Mouse (Mus musculus): ENCODE results near the gene Pes1. TPM values are rescaled to one million over a fixed set of nuclear protein-coding genes. Genes with fewer than 3 reads are reported as not detected.

Gene Pes1
- polyA plus RNA-seq (2015; fragmentation: Nextera tagmentation; extraction: Ambion mirVana), result 32.4 and 37.9 TPM in 2 replicates

GRCm38 (mm10) chr11:3963610-3964415, at the start of gene Pes1:
Gene Pes1, plus strand, starts transcription at chr11:3963975.
- Histone ChIP-seq H3K4me3 (ENCODE audit: low read depth, low read length) (peak within 1 kb of the TSS; percentile 80), H3K27ac (ENCODE audit: low read length) (peak within 1 kb of the TSS; percentile 56), H3K9ac (ENCODE audit: low read depth, low read length) (peak within 1 kb of the TSS; percentile 69), H3K9me3 (replicated peaks; ENCODE audit: control insufficient read depth, low read length) (no peaks in the 10 kb centered on the region), H3K27me3 (ENCODE audit: control insufficient read depth, insufficient read depth, low read depth, low read length) (no peaks in the 10 kb centered on the region), H3K36me3 (ENCODE audit: control insufficient read depth, insufficient read depth) (peaks cover 4% of the 10 kb centered on the region; the same call in 1 of the 2 replicates), H3K4me2 (ENCODE audit: low read depth, low read length) (peak within 1 kb of the TSS; percentile 70), H3K4me1 (ENCODE audit: control insufficient read depth, low read depth, low read length) (peaks cover 7% of the 10 kb centered on the region)
- under 1% methylated on average over 31 of the region's 31 CpGs for WGBS (ENCODE audit: insufficient replicate concordance)
- peak; percentile 91 for ATAC-seq (ENCODE audit: low read depth)

GRCm38 (mm10) chr11:3914109-3914840, 49.5 kb upstream of the Pes1 start, which contains the start of gene Slc35e4:
Gene Slc35e4, minus strand, starts transcription at chr11:3914664.
- WGBS (ENCODE audit: insufficient replicate concordance), result under 1% methylated on average over 28 of the region's 28 CpGs
- Histone ChIP-seq H3K4me2 (ENCODE audit: low read depth, low read length) (peak within 1 kb of the TSS; percentile 73), H3K27ac (ENCODE audit: low read length) (no peak within 1 kb of the TSS; the same call in 1 of the 2 replicates)

GRCm38 (mm10) chr11:3918738-3919137, 45.0 kb upstream of the Pes1 start:
- no peak overlapping the region for H3K4me2 ChIP-seq (ENCODE audit: low read depth, low read length)
- H3K9me3 ChIP-seq (replicated peaks; ENCODE audit: control insufficient read depth, low read length), result no peaks in the 10 kb centered on the region
- ATAC-seq (ENCODE audit: low read depth), result no peak
- H3K4me3 ChIP-seq (ENCODE audit: low read depth, low read length), result no peak overlapping the region
- H3K4me1 ChIP-seq (ENCODE audit: control insufficient read depth, low read depth, low read length), result peaks cover 7% of the 10 kb centered on the region
- H3K36me3 ChIP-seq (ENCODE audit: control insufficient read depth, insufficient read depth), result no peaks in the 10 kb centered on the region; the same call in 1 of the 2 replicates
- WGBS (ENCODE audit: insufficient replicate concordance), result 49% methylated on average over 1 of the region's 1 CpGs
- no peak overlapping the region for H3K27ac ChIP-seq (ENCODE audit: low read length)
- H3K27me3 ChIP-seq (ENCODE audit: control insufficient read depth, insufficient read depth, low read depth, low read length), result peaks cover 7% of the 10 kb centered on the region
- no peak overlapping the region for H3K9ac ChIP-seq (ENCODE audit: low read depth, low read length)

More at GRCm38 (mm10) chr11:3914109-3914840, 49.5 kb upstream of the Pes1 start, which contains the start of gene Slc35e4:
- Histone ChIP-seq H3K27me3 (ENCODE audit: control insufficient read depth, insufficient read depth, low read depth, low read length) (peaks cover 27% of the 10 kb centered on the region), H3K36me3 (ENCODE audit: control insufficient read depth, insufficient read depth) (no peaks in the 10 kb centered on the region), H3K4me3 (ENCODE audit: low read depth, low read length) (peak within 1 kb of the TSS; percentile 59), H3K4me1 (ENCODE audit: control insufficient read depth, low read depth, low read length) (peaks cover 9% of the 10 kb centered on the region), H3K9me3 (replicated peaks; ENCODE audit: control insufficient read depth, low read length) (no peaks in the 10 kb centered on the region), H3K9ac (ENCODE audit: low read depth, low read length) (peak within 1 kb of the TSS; percentile 25; the same call in 1 of the 2 replicates)
- ATAC-seq (ENCODE audit: low read depth), result peak; percentile 35

- Histone ChIP-seq H3K9ac (ENCODE audit: low read depth, low read length) (no peak overlapping the region), H3K36me3 (ENCODE audit: control insufficient read depth, insufficient read depth) (no peaks in the 10 kb centered on the region; the same call in 1 of the 2 replicates), H3K27ac (ENCODE audit: low read length) (no peak overlapping the region), H3K4me3 (ENCODE audit: low read depth, low read length) (no peak overlapping the region), H3K4me1 (ENCODE audit: control insufficient read depth, low read depth, low read length) (no peaks in the 10 kb centered on the region), H3K9me3 (replicated peaks; ENCODE audit: control insufficient read depth, low read length) (no peaks in the 10 kb centered on the region), H3K4me2 (ENCODE audit: low read depth, low read length) (no peak overlapping the region), H3K27me3 (ENCODE audit: control insufficient read depth, insufficient read depth, low read depth, low read length) (no peaks in the 10 kb centered on the region)
- no peak for ATAC-seq (ENCODE audit: low read depth)
- WGBS (ENCODE audit: insufficient replicate concordance), result 65% methylated on average over 7 of the region's 7 CpGs
Observed at GRCm38 (mm10) chr11:3920476-3920875, 43.3 kb upstream of the Pes1 start.

- H3K27me3 ChIP-seq (ENCODE audit: control insufficient read depth, insufficient read depth, low read depth, low read length), result no peaks in the 10 kb centered on the region
- no peak overlapping the region for H3K4me2 ChIP-seq (ENCODE audit: low read depth, low read length)
- ATAC-seq (ENCODE audit: low read depth), result no peak
- H3K36me3 ChIP-seq (ENCODE audit: control insufficient read depth, insufficient read depth), result no peaks in the 10 kb centered on the region; the same call in 1 of the 2 replicates
- no peaks in the 10 kb centered on the region for H3K9me3 ChIP-seq (replicated peaks; ENCODE audit: control insufficient read depth, low read length)
- no peak overlapping the region for H3K27ac ChIP-seq (ENCODE audit: low read length)
- no peak overlapping the region for H3K4me3 ChIP-seq (ENCODE audit: low read depth, low read length)
- WGBS (ENCODE audit: insufficient replicate concordance), result 29% methylated on average over 8 of the region's 8 CpGs
- H3K9ac ChIP-seq (ENCODE audit: low read depth, low read length), result no peak overlapping the region
- H3K4me1 ChIP-seq (ENCODE audit: control insufficient read depth, low read depth, low read length), result no peaks in the 10 kb centered on the region
Observed at GRCm38 (mm10) chr11:3921281-3921850, 42.4 kb upstream of the Pes1 start.

- no peak overlapping the region for H3K9ac ChIP-seq (ENCODE audit: low read depth, low read length)
- no peak for ATAC-seq (ENCODE audit: low read depth)
- H3K4me3 ChIP-seq (ENCODE audit: low read depth, low read length), result no peak overlapping the region
- no peaks in the 10 kb centered on the region for H3K27me3 ChIP-seq (ENCODE audit: control insufficient read depth, insufficient read depth, low read depth, low read length)
- no peaks in the 10 kb centered on the region; the same call in 1 of the 2 replicates for H3K36me3 ChIP-seq (ENCODE audit: control insufficient read depth, insufficient read depth)
- no peak overlapping the region for H3K27ac ChIP-seq (ENCODE audit: low read length)
- no peaks in the 10 kb centered on the region for H3K9me3 ChIP-seq (replicated peaks; ENCODE audit: control insufficient read depth, low read length)
- no peak overlapping the region for H3K4me2 ChIP-seq (ENCODE audit: low read depth, low read length)
- no peaks in the 10 kb centered on the region for H3K4me1 ChIP-seq (ENCODE audit: control insufficient read depth, low read depth, low read length)
- WGBS (ENCODE audit: insufficient replicate concordance), result 74% methylated on average over 9 of the region's 9 CpGs
Observed at GRCm38 (mm10) chr11:3922115-3922514, 41.7 kb upstream of the Pes1 start.

- no peaks in the 10 kb centered on the region for H3K4me1 ChIP-seq (ENCODE audit: control insufficient read depth, low read depth, low read length)
- ATAC-seq (ENCODE audit: low read depth), result no peak
- no peak overlapping the region for H3K9ac ChIP-seq (ENCODE audit: low read depth, low read length)
- H3K4me3 ChIP-seq (ENCODE audit: low read depth, low read length), result no peak overlapping the region
- no peaks in the 10 kb centered on the region for H3K27me3 ChIP-seq (ENCODE audit: control insufficient read depth, insufficient read depth, low read depth, low read length)
- H3K9me3 ChIP-seq (replicated peaks; ENCODE audit: control insufficient read depth, low read length), result no peaks in the 10 kb centered on the region
- H3K36me3 ChIP-seq (ENCODE audit: control insufficient read depth, insufficient read depth), result no peaks in the 10 kb centered on the region; the same call in 1 of the 2 replicates
- WGBS (ENCODE audit: insufficient replicate concordance), result 74% methylated on average over 6 of the region's 6 CpGs
- no peak overlapping the region for H3K4me2 ChIP-seq (ENCODE audit: low read depth, low read length)
- H3K27ac ChIP-seq (ENCODE audit: low read length), result no peak overlapping the region
Observed at GRCm38 (mm10) chr11:3922731-3923130, 41.0 kb upstream of the Pes1 start.

- Histone ChIP-seq H3K27ac (ENCODE audit: low read length) (no peak overlapping the region), H3K9ac (ENCODE audit: low read depth, low read length) (no peak overlapping the region), H3K4me3 (ENCODE audit: low read depth, low read length) (no peak overlapping the region), H3K4me1 (ENCODE audit: control insufficient read depth, low read depth, low read length) (no peaks in the 10 kb centered on the region), H3K27me3 (ENCODE audit: control insufficient read depth, insufficient read depth, low read depth, low read length) (no peaks in the 10 kb centered on the region), H3K4me2 (ENCODE audit: low read depth, low read length) (no peak overlapping the region), H3K36me3 (ENCODE audit: control insufficient read depth, insufficient read depth) (no peaks in the 10 kb centered on the region; the same call in 1 of the 2 replicates), H3K9me3 (replicated peaks; ENCODE audit: control insufficient read depth, low read length) (no peaks in the 10 kb centered on the region)
- ATAC-seq (ENCODE audit: low read depth), result no peak
- WGBS (ENCODE audit: insufficient replicate concordance), result 79% methylated on average over 10 of the region's 10 CpGs
Observed at GRCm38 (mm10) chr11:3925916-3926315, 37.9 kb upstream of the Pes1 start.

All from liver, embryonic 16.5 days (tissue).